Mouse (Mus musculus) adrenal gland, adult 18-20 months (tissue): ENCODE measurements around the gene Cldn19. TPM values are rescaled to one million over a fixed set of nuclear protein-coding genes. Genes with fewer than 3 reads are reported as not detected.

Experiments used
- DNase-seq, 2 experiments: peaks; one replicate each; pipeline ENCODE4 v3.0.0; 2021 to 2022; ENCODE audit warnings: low spot score in 2 of 2
- total RNA-seq, 2 experiments: library from RNA; stranded (reverse); gene quantifications; 1 replicate in 1 of 2; 2 replicates in 1 of 2; pipeline ENCODE4 v1.2.3; 2021

The Cldn19 gene
- total RNA-seq, 2 experiments from 2014 or later: 0.06 TPM; not detected in 1

DNA sequence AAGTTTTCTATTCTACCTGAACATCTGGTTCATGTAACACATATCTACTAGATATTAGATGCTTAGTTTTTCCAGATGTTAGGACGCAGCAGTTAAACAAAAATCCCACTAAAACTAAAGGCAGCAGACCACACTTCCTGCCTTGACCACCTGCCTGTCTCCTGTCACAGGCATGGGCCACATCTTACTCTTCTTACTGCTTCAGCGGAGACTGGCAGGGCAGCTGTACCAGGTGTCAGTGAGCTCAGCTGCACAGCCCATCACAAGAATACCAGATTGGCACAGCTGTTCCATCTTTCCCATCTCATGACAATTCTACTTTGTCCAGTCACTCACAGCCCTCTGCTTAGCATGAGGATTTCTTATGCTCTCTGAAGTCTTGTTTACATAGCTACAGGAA is 42.1 kb downstream of the Cldn19 start:
- DNase-seq: no peak

- no peak for DNase-seq
Observed at GRCm38 (mm10) chr4:119300761-119301160, 45.5 kb downstream of the Cldn19 start.

DNA sequence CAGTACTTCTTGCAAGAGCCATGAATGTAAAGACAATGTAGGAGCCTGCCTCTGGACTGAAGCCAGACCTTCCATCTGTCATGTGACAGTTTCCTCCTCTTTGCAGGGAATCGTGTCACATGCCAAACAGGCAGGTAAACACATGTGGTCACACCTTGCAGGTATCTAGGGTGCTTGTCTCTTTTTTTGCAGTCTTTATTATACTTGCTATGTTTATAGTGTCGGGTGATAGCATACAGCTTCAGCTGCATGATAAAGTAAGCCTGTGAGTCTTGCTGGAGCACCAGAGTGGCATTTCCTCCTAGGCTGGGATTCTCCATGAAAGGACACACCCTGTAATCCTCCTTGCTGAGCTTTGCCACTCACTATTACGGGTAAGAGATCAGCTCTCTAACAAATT is 46.6 kb downstream of the Cldn19 start:
- no peak for DNase-seq

DNA sequence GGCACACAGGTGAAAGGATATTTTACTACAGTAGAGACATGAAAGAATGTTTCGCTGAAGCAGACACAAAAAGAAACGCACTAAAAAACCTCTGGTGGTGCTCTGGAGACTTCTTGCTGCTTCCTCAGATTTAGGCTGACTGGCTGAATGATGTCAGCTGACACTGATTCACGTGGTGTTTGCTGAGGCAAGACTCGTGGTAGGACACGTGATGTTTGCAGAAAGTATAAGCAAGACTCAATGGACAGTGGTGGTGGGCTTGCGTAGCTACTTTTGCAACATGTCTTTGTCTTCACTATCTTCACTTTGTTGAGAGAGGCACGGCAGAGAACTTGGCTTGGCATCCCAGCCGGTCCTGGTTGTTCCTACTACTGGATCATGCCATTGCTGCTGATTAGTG is 48.1 kb downstream of the Cldn19 start:
- no peak for DNase-seq

DNA sequence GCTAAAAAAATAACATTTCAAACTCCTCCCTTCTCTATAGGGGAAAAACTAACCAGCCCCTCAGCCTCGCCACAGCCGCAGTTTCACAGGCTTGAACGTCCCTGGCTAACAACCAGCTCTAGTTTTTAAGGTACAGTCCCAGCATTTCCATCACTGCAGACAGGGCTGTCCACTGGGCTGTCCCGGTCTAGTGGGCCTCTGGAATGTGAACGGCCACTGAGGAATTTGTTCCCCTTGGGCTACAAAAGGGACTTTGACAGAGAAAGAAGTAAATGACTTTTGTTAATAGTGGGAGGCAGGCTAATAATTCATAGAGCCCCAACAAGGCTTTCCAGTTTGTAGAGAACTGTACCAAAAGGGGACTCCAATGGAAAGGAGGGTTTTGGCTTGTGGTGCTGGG is 50.2 kb downstream of the Cldn19 start:
- DNase-seq: no peak

Other genes with a start within 250 kb of the Cldn19 start
- 10 to 100 TPM; 20.9 to 29.3 TPM for gene Slc2a1, start 146.7 kb upstream of the Cldn19 start, total RNA-seq
- gene Zfp691, start 81.2 kb upstream of the Cldn19 start, total RNA-seq: 10 to 100 TPM; 12.0 to 19.4 TPM
- gene Ermap, start 65.4 kb upstream of the Cldn19 start, total RNA-seq: under 1 TPM; 0.06 to 0.10 TPM
- 10 to 100 TPM; 13.8 to 17.0 TPM for gene Svbp, start 60.1 kb upstream of the Cldn19 start, total RNA-seq
- gene Tmem269, start 37.2 kb upstream of the Cldn19 start, total RNA-seq: not detected
- 10 to 100 TPM; 22.8 to 33.3 TPM for gene AU022252, start 22.7 kb upstream of the Cldn19 start, total RNA-seq
- gene P3h1, start 22.5 kb upstream of the Cldn19 start, total RNA-seq: 10 to 100 TPM; 16.0 to 23.5 TPM
- gene Ybx1, start 39.2 kb downstream of the Cldn19 start, total RNA-seq: 100 to 1,000 TPM; 714 to 717 TPM
- 10 to 100 TPM; 16.7 to 17.6 TPM for gene Ppih, start 65.1 kb downstream of the Cldn19 start, total RNA-seq
- gene Ccdc30, start 160.1 kb downstream of the Cldn19 start, total RNA-seq: 1 to 10 TPM; 8.2 to 8.7 TPM
- gene Ppcs, start 167.0 kb downstream of the Cldn19 start, total RNA-seq: 10 to 100 TPM; 39.4 to 41.0 TPM
- gene Zmynd12, start 167.4 kb downstream of the Cldn19 start, total RNA-seq: 1 to 10 TPM; 2.6 to 2.8 TPM
- gene Rimkla, start 237.2 kb downstream of the Cldn19 start, total RNA-seq: under 1 TPM; 0.10 to 0.13 TPM